Mouse (Mus musculus): ENCODE measurements around the gene Rere.

- peak; percentile 42; the same call in 1 of the 2 replicates for TF ChIP-seq CTCF (IDR thresholded peaks at IDR 0.05; ENCODE audit: control insufficient read depth, insufficient read depth, insufficient replicate concordance, low read depth, low read length)
- no peak for TF ChIP-seq POLR2A (IDR thresholded peaks at IDR 0.05; ENCODE audit: control insufficient read depth, low read depth, low read length)
These were observed 41.5 kb upstream of the Rere start for GRCm38 (mm10) chr4:150239951-150240368.
